Mouse (Mus musculus): ENCODE measurements at regions not wholly inside any gene's neighbourhood (a gene's known extent, or its start where the extent isn't known, plus 50 kb on each side); places are given as distances from the start of the nearest gene placed in this dataset.
A peak's percentile ranks its signal among the peaks of the same experiment; 100 is the strongest.
"Not testable (repeated sequence)": the region's sequence is repeated elsewhere in the genome, so short reads cannot be mapped to it uniquely, and the experiment has no call there.

DNA sequence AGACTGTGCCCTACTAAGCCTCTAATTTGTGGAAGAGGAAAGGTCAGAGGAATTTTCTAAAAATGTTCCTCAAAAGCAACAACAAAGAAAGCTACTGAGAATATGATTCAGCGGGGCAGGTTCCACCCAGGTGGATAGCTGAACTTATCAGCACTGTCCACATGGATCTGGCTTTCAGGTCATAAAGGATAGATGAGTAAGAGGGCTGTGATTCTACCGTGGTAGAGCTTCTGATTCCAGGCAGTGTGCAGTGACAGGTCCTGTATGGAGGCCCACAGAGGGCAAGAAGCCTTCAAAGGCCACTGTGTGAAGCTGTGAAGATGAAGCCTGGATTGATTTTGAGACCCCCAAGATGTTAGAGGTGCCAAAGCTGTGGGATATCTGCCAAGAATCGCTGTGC is 51.8 kb downstream of the Teddm3 start:
- DNase-seq, result not testable (repeated sequence)

DNA sequence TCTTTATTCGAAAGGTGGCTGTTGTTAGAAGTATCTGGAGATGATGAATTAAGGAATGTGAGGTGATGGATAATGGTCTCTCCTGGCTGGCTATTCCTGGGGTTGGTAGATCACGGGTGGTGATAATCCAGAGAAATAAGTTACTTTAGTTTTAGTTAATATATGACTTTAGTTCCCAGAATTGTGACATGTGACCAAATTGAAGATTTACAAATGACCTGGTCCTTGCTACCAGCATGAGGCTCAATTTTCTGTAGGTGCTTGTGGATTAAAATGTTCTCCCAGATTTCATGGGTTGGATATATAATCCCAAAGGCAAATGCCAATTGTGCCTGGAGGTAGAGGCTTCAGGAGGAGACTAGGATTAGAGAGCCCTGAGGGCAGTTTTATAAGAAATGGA is 53.7 kb downstream of the Teddm3 start:
- not testable (repeated sequence) for DNase-seq

DNA sequence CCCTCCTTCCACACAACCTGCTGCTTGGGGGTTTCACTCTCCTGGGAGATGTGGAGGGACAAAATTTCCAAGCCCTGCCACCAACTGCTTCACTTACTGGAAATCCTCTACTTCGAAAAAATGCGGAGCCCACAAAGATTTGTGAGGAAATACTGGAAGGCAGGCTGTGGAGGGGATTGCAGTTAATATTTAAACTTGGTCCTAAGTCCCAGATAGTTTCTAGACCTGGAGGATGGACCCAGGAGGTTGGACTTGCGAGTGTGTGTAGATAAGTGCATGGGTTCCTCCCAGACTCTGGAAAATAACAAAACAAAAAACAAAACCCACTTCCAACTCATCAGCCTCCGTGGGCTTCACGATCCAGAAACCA is 79.0 kb downstream of the Teddm3 start:
- DNase-seq, result no peak

DNA sequence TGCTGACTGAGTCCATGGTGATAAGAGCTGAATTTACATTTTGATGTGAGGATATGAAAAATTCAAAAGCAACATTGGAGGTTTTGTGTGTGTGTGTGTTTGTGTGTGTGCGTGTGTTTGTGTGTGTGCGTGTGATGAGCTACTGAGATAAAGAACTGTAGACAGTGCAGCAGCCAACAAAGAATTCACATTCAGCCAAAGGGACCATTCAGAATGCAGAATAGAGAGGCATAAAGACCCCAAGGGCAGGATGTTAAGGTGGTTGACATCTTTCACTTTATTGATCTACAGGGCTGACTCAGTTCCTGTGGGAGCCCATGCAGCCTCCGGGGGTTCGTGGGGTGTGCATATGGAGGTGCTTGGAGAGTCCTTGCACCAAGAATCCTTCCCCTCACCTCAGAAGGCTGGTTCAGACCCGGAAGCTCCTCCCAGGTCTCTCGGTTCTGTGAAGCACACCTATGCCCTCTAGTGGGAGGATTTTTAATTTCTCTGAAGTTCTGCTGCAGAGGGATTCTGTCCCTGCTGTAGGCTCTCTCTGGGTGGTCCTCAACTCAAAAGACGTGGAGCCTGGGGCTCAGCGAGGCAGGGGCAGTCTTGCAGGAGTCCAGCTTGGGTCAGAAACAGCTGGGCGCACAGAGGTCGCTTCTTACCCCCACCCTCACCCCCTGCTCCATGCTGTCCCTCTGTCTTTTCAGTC is 79.6 kb downstream of the Teddm3 start:
- peak; percentile 7 to 26 for DNase-seq

DNA sequence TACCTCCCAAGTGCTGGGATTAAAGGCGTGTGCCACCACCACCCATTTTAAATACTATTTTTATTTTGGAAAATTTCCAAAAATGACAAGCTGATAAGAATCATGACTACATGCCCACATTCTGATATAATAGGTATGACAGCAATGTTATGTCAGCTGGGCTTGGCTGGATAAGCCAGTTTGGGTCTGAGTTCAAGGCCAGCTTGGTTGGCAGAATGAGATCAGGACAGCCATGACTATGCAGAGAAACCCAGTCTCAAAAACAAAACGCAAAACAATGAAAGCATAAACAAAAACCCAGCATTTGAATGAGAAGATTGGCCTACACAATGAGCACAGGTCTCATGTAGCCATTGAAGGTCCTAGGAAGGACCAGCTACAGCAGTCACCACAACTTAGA is 93.6 kb downstream of the Teddm3 start:
- DNase-seq, result no peak

DNA sequence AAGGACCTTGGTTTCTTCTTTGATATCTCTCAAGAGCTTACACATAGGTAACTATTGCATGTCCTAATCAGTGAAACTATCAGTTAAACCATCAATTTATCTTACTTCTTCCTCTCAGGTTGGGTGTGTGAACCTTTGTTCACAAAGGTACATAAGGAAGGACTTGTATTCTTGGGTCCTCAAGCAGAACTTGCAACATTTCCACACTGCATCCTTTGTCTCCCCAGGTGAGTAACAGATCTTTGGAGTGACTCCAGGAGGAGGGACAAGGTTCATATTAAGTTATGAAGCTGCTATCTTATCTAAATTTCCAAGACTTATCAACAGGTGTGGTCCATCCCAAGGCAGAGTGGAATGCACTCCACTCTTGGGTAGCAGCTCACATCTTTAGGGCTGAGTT is 99.0 kb downstream of the Teddm3 start:
- no peak for DNase-seq

DNA sequence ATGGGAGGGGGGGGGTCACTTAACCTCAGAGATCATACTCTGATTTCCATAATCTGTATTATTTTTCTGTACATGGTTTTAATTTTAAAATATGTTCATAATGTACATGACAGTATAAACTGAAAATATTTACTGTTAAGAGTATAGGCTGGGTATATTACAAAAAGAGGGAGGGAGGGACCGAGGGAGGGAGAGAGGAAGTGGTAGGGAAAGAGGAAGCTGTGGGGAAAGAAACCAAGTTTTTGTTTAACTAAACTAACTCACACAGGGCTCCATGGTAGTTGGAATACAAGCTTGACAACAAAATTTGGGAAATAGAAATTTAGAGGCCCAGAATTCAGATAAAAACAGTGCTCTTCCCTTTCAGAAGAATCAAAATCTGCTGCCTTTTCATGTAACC is 131.7 kb downstream of the Teddm3 start:
- DNase-seq, result not testable (repeated sequence)

DNA sequence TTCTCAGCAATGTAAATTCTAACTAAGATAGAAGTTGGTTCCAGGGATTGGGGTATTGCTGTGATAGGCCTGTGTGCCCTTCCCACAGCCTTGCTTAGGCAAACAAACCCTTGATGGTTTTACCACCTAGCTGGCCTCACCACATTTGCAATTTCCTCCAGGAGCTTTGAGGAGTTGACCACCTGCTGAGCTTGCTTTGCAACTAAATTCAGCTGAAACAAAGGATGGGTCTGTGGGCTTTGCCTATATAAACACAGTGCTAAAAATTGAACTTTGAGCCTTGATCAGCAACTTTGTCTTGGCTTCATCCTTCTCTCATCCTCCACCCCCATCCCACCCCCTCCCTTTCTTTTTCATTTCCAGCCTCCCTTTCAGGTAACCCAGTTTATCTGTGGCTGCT is 148.9 kb downstream of the Teddm3 start:
- DNase-seq, result no peak

DNA sequence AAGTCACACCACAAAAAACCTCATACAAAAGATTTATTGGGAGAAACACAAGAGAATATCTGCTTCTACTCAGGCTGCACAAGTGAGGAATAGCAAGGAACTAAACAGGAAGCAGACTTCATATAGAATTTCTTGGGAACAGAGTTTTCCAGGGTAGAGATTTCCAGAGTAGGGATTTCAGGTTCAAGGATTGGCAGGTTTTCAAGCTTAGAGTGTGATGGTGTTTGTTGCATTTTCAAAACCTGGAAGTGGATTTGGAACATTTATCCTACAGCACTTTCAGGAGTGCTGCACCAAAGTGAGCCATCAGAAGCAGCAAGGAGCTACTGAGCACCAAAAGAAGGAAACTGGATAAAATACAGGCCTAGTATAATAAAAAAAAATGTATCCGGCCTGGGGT is 152.7 kb downstream of the Teddm3 start:
- no peak for DNase-seq

DNA sequence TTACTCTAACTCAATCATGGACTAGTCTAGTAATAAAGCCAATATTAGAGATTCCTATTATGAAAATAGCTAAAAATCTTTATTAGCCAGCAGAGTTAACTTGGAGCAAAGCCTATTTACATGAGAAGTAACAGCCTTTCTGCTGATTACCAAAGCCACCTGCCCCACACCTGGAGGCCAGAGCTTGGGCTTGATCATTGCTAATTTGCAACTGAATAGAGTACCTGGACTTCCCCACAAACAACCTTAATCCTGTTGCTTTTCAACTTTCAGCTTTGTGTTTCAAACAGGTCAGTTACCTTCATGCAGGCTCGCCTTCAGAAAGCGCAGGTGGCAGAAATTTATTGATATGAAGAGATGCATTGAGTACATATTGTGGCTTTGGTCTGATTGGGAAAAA is 163.3 kb downstream of the Teddm3 start:
- no peak for DNase-seq

DNA sequence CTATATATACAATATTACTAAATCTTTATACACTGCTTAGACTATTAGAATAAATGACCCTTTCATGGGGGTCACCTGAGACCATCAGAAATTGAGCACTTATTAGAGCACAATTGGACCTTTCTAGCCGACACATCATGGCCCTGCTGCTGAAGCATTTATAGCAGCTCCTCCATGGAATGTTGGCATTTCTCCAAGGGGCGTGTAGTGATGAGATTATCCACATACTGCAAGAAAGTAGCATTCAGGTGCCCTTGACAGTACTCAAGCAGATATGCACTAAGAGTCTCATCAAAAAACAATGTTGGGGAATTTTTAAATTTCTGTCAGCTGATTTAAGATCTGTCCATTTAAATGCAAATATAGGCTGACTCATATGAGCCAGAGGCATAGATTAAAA is 178.4 kb downstream of the Teddm3 start:
- DNase-seq, result no peak

DNA sequence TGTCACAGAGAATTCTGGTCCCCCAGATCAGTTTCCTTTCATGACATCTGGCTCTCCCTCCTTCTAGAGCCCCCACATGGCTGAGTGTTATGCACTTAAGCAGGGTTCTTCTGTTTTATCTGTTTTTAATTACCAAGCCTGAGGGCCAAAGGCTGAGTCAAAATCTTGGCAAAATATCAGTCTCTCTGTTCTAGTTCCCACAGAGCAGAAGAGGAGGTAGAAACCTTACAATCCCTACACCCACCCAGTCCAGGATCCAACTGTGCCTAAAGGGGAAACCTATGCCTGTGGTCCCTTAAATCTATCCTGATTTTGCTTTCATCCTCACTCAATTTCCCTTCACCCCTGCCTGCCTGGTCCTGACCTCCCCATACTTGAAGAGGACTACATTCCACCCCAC is 181.4 kb downstream of the Teddm3 start:
- DNase-seq, result no peak

DNA sequence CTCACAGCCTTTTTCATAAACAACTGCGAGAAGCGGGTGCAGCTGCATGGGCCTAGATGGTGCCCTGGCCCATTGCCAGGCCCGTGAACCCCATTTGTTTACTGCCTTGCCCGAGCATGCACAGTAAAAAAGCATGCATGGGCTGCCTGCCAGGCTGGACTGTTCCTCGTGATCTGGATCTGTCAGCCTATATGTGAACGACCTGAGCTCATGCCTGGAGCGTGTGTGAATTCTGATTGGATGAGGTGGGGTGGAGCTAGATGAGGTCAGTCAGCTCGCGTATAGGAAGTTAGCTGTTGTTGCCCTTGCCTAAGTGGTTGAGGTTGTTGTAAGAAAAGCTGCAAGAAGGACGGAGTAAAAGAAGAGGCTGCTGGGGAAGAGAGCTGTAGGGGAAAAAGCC is 194.9 kb downstream of the Teddm3 start:
- peak; percentile 7 to 31 for DNase-seq

DNA sequence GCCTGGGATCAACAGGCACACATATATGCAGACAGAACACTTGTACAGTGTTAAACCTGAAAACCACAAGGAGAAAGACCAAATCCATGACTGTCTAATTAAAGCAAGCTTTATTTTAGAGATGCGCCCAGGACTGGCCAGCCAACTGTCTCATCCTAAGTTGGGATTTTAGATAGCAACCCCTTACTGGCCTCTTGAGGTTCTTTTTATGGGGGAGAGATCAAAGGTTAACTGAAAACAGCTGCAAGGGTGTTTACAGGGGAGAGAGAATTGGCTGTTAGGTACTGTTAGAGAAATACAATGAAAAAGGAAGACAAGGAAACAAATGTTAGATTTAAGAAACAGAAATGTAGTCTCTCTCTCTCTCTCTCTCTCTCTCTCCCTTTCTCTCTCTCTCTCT is 202.4 kb upstream of the Thpo start:
- DNase-seq, result no peak

DNA sequence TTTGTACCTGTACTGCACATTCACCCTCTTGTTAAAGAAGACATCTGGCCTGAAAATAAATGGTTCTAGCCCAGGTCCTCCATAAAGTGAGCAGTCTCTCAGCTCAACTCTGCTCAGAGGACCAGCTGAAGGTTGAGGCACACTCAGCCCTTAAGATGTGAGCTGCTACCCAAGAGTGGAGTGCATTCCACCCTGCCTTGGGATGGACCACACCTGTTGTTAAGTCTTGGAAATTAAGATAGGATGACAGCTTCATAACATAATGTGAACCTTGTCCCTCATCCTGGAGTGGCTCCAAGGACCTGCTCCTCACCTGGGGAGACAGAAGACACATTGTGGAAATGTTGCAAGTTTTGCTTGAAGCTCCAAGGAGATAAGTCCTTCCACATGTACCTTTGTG is 200.5 kb upstream of the Thpo start:
- not testable (repeated sequence) for DNase-seq

DNA sequence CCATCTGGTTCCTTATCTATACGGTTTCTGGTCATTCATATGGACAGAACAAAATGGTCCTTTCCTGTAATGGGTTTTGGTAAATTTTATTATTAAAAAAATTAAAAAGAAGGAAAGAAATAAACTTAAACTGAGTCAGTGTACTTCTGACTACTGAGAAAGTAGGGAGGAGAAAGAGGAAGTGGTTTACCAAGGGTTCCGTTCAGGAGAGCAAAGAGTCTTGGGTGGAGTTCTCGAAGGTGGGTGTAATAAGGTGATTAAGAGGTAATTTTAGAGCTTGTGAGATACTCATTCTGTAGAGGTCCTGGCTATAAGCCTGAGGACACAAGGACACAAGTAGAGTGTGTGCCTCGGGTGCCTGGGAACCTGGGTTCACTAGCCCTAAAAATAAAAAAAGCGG is 195.7 kb upstream of the Thpo start:
- not testable (repeated sequence) for DNase-seq

DNA sequence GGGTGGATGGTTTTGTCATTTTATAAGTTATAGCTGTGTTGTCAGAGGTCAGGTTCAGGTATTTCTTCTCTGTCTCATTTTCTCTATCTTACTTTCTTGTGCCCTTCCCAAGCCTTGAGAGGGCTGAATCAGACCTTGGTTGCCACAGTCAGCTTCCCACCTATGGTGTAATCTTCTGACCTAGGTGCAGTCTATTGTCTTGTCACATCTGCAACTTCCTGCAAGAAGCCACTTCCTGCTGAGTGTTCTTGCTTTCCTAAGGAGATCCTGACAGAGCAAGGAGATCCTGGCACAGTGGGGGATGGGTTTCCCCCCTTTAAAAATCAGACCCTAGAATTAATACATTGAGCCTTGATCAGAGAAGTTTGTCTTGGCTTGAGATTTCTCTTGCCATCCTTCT is 191.5 kb upstream of the Thpo start:
- not testable (repeated sequence) for DNase-seq

DNA sequence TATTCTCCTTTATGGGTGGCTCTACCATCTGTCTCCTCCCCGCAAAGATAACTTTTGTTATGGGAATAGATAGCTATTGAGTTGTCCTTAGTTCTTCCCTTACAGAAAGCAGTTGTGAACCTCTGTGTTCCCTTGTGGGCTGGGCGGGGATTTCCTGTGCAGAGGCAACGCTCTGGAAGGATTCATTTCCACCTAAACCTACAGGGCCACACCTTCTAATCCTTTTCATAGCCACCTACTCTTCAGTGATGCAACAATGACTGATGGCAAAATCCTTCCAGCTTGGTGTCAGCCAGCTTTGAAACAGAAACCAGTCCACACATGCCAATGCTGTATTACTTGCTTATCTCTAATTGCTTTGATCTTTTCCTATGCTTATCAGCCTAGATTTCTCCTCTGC is 176.6 kb upstream of the Thpo start:
- peak in 1 of 2 experiments; percentile 8 for DNase-seq

DNA sequence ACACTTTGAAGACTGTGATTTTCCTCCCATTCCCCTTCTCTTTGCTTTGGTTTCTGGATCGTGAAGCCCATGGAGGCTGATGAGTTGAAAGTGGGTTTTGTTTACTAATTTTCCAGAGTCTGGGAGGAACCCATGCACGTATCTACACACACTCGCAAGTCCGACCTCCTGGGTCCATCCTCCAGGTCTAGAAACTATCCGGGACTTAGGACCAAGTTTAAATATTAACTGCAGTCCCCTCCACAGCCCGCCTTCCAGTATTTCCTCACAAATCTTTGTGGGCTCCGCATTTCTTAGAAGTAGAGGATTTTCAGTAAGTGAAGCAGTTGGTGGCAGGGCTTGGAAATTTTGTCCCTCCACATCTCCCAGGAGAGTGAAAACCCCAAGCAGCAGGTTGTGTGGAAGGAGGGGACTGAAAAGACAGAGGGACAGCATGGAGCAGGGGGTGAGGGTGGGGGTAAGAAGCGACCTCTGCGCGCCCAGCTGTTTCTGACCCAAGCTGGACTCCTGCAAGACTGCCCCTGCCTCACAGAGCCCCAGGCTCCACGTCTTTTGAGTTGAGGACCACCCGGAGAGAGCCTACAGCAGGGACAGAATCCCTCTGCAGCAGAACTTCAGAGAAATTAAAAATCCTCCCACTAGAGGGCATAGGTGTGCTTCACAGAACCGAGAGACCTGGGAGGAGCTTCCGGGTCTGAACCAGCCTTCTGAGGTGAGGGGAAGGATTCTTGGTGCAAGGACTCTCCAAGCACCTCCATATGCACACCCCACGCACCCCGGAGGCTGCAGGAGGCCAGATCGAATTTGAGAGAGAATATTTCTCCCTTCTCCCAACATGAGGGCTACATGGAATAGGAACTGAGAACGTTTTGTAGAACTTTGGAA is 174.4 kb upstream of the Thpo start:
- DNase-seq, result peak; percentile 20 to 29

DNA sequence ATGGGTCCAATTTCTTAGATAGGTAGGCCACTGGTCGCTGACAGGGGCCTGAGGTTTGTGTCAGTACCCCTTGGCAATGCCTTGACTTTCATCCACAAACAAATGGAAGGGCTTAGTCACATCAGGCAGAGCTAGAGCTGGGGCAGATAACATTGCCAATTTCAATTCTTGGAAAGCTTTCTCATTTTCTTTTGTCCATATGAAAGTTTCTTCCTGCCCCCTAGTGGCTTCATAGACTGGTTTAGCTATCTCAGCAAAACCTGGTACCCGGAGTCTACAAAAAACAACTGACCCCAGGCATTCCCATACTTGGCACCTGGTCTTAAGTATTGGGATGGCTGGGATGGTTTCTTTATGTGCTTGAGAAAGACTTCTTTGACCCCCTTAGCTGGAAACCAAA is 161.4 kb upstream of the Thpo start:
- DNase-seq, result no peak

DNA sequence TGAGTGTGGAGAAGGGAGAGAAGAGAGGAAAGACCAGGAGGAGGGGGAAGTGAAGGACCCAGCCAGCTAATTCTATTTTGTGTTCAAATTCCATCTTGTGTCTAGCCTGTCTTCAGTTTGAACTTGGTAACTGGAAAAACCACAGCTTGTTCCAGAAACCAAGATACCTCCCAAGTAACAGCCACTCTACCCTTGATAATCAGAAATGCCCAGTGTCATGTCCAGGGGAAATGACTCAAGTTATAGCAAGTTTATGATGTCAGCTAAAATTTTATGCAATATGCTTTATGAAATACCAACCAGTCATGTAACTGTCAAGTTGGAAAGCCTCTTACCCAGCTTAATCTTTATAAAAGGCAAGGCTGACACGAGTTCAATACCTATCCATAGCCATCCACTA is 137.4 kb upstream of the Thpo start:
- DNase-seq, result no peak

DNA sequence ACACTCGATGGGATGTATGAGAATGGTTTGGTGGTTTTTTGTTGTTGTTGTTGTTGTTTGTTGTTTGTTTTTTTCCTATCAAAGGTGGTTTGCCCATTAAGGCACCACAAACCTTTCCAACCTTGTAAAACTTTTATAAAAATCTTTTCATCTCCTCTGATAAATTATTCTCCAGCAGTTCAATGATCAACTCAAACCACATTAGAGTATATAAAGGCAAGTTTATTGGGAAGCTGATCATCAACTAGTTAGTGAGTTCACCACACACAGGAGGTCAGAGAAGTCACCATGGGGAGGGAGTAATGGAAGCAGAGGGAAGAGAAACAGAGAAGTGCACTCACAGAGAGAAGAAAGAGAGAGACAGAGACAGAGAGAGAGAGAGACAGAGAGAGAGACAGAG is 132.5 kb upstream of the Thpo start:
- no peak for DNase-seq

DNA sequence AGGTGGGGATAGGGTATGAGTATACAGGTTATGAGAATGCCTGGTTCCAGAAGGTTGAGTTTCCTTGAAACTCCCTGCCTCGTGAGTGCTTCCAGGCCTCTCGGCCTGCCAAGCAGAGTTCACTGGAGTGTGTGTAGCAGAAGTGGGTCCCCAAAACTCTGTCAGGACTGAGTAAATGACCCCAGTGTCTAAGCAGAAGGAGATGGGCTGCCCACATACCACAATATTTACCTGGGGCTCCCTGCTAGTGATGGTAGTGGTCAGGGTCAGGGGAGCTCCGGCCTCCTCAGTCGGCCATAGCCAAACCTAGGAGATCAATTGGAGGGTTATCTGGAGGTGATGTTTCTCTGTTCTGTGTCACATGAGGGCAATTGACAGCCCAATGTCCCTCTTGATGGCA is 126.9 kb upstream of the Thpo start:
- no peak for DNase-seq

DNA sequence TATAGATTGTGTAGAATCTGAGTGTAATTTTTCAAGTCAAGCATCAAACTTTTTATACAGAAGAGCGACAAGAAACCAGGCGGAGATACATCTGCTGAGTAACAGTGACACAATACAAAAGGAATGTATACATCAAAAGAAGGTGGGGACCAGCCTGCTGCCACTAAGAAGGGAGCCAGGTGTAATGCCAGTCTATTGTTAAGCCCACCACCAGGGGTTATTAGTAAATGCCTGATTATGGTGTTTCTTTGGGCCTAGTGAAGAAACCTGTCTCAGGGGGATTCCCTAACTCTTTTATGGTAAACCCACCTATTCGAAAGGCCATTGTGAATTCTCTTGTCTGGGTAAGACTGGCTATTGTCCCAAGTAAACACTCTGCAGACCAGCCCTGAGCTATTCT is 126.3 kb upstream of the Thpo start:
- DNase-seq, result not testable (repeated sequence)
